Mouse (Mus musculus): Measurements from ENCODE around the gene Cbr2.

The Cbr2 gene

DNA sequence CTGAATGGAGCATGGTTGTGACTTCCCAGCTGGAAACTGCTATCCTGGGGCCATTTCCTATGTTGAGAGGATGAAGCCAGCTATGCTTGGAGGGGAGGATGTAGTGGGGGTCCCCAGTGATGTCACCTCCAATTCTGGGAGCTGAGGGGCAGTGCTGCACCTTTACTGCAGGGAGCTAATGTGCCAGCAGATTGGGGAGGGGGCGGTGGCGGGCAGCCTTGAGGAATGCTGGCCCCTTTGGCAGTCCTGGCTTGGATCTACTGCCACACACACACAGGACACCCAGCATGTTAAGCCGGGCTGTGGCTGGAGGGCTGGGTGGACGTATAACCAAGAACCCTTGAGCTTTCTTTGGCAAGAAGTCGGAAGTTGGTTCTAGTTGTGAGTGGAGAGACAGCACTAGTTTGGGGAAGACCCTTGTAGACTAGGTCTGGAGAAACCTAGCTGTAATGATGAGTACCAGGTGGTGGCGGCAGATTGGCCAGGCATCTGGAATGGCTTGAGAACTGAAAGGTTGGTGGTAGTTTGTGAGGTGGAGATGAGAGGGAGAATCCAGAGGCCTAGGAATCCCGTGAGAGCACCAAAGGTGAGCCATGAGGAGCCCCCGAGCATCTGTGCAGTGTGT, 19.8 kb downstream of the Cbr2 start:
- no peak for DNase-seq (ENCODE audit: low spot score)

DNA sequence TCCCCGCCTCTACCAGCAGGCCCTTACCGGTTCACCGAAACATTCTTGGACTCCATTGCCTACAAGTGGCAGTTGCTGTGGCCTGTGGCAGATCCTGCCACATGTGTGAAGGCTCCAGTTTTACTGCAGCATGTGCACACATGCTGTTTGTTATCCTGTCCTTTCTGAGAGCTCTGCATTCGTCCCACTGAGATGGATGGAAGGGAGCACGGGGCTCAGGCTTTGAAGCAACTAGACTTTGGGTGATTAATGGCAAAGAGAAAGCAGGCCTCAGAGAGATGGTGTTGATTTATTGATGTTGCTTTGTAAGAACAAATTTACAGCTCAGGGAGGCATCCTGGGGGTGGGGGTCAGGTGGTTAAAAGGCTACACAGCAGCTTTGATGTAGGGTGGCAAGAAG, 21.2 kb downstream of the Cbr2 start:
- no peak for DNase-seq (ENCODE audit: low spot score)

DNA sequence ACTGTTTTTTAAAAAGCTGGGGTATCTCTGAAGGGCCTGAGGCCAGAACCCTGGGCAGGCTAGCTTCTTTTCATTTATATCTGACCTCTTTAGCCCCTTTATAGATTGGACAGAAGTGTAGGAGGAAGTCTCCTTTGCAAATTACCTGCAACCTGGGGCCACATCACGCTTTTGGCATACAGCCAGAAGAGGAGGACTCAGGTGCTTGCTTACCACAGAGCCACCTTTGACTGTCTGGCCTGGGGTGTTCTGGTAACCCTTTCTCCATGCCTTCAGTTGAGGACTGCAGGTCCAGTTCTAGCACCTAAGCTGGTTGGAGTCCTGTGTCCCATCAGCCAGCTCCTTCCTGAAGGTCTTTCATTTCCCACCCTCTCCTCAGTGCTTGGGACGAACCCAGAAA, 22.4 kb downstream of the Cbr2 start:
- no peak for DNase-seq (ENCODE audit: low spot score)

DNA sequence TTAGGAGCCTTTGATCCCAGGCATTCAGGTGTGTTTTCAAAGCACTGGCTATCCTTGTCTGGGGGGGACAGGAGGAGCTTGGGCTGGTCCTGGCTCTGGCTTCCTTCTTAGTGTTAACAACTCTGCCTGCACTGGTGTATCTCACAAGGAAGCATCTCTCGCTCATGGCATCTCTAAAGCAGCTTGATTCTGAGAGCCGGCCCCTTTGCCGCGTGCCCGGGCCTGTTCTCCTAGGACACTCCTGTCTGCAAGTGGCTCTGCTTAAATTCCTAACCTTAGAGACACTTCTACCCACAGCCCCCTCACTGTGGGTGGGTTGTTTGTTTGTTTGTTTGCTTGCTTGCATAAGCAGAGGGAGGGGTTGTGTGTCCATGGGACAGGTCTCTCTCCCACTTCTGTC, 23.9 kb downstream of the Cbr2 start:
- no peak for DNase-seq (ENCODE audit: low spot score)

DNA sequence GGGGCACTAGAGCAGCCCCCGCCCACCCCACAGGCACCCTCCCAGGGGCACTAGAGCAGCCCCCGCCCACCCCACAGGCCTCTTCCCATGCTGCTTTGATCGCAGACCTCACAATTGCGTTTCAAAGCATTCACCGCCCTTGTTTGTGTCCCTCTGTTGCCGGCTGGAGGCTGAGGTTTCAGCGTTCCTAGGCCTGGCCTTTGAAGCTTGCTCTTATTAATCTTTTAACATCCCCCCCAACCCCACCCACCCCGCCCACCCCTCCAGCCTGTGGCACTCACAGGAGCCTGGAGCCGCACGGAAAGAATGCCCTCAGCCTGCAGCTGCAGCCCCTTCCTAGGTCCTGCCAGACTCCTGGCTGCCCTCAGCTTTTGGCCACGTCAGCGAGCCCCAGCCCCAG, 24.7 kb downstream of the Cbr2 start:
- no peak for DNase-seq (ENCODE audit: low spot score)

DNA sequence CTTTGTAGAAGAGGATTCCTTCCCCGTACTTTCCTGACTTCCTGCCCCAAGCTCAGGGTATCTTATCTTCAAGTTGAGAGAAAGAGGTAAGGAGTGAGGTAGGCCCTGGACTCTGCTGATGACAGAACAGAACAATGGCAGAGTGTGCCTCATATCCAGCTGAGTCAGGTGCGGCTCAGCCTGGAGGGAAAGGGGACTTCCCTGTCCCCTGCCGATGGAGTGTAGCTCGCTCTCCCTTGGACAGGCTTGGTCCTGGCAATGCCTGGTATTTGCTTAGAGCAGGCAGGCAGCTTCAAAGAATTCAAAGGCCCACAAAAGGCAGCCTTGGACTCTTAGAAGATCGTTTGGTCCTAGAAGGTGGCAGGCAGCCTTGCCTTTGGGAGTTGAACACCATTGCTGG, 25.8 kb downstream of the Cbr2 start:
- no peak for DNase-seq (ENCODE audit: low spot score)

DNA sequence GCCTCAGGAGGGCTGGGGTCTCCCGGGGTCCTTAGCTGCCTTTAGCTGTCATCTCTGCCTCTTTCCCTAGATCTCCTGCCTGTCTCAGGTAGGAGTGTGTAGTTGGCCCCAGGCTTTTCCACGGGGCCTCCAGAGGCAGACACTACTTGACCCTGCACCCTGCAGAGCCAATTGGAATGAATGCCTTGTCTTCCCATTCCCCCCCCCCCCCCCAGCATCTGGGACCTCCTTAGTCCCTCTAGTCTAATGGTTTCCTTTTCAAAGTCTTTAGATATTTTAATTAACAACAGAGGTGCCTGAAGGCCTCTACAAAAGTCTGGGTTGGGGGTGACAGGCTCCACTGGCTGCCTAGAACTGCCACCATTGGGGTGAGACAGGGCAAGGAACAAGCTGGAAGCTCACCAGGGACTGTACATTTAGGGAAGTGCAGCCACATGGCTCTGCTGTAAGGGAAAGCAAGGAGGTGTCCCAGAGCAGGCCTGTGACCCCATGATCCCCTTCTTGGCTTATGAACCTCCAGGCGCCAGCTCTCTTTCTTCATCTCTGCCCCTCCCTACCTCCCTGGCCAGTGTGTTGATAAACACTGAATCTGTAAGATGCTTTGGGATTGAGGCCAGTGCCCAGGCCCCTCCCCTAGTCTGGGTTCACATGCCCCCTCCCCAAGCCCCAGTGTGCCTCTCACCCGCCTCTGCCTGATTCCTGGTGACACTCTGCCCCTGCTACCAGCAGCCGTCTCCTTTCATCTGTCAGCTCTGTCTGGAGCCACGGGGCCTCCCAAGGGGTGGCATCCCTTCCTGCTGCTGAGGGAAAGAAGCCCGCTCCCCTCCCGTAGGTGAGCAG, 27.2 kb downstream of the Cbr2 start:
- DNase-seq (ENCODE audit: low spot score): no peak

DNA sequence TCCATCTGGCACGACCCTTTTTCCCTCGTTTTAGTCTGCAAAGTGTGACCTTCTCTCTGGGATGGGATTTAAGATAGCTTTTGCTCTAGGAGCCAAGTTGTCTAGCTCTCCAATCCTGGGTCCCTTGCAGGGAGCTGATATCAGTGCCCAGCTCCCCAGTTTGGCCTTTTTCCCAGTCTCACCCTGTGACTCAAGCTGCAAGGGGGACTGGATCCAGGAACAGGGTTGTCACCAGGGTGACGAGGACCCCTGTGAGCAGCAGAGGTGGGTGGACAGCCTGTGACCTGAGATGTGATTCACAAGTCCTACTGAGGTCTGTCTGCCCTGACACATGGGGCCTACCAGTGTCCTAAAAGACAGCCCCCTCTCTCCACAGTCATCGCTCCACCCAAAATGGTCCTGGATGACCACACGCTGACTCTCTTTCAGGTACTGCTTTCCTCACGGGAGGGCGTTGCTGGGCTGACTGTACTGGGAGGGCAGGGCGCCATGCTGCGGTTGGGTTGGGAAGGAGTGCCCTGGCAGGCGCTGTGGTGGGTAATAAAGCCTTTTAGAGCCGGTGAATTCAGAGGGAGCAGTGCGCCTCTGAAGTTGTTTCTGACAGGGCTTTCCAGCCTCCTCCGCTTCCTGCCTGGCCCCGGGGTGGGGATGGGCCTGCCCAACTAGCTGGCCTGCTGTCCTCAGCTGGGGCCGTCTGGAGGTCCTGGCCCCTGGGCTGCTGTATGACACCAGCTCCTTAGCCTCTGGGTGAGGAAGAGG, 28.0 kb downstream of the Cbr2 start:
- DNase-seq (ENCODE audit: low spot score): no peak

DNA sequence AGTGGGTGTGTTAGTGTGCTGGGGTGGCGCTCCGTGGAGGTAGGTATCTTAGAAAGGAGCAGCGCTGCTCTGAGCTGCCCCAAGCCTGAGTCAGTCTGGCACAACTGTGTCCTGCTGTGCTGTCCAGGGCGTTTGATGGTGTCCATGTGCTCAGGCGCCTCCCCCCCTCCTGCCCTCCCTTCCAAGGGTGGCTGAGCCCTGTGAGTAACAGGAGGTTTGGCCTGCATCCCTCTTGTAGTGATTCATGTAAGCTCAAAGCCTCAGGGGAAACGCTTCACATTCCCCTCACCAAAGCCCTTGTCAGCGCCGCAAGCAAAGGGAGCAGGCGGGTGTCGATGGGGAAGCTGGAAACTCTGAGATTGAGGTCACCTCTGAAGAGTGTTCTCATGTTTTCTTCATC, 34.2 kb downstream of the Cbr2 start:
- no peak for DNase-seq (ENCODE audit: low spot score)

DNA sequence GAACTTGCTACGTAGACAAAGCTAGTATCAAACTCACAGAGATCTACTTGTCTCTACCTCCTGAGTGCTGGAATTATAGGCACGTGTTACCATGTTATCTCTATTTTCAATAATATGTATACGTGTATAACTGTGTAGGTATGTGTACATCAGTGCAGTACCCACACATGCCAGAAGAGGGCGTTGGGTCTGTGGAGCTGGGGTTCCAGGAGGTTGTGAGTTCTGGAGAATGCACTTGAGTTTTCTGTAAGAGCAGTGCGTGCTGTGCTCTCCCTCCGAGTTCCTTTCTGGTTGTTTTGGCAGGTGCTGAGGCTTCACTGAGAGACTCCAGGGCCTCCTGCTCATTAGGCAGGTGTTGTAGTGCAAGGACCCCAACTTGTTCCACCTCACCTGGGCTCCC, 35.3 kb downstream of the Cbr2 start:
- DNase-seq (ENCODE audit: low spot score): no peak

DNA sequence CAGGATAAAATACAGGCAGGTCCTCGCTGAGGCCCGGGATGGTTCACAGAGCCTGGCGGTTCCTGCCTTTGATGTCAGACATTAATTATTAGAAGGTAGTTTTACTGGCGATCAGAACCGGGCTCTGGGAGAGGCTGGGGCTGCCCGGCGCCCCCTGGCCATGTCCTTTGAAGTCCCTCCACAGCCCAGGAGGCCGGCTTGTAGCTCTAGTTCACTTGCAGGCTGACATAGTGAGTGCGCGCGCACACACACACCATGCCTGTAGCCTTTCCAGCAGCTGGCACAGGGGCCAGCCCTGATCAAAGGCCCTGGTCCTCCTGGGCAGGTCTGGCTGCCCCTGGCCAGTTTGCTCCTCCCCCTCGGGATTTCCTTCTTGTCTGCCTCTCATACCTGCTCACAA, 36.3 kb downstream of the Cbr2 start:
- no peak for DNase-seq (ENCODE audit: low spot score)

DNA sequence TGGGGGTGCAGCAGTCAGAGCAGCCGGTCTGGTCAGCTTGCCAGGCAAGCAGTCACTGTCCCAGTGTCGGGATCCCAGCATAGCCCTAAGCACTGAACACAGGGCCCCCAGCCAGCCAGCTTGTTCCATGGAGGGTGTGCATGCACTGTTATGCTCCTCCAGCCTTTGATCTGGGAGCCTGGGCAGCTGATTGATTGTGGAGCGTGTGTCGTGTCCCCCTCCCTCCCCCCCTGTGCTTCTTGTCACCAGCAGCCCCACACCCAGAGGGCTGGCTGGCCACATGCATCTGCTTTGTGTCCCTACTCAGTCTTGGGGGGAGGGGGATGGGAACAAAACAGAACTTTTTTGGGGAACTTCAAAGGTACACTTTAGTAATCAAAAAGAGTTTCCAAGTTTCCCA, 36.7 kb downstream of the Cbr2 start:
- DNase-seq (ENCODE audit: low spot score): no peak

DNA sequence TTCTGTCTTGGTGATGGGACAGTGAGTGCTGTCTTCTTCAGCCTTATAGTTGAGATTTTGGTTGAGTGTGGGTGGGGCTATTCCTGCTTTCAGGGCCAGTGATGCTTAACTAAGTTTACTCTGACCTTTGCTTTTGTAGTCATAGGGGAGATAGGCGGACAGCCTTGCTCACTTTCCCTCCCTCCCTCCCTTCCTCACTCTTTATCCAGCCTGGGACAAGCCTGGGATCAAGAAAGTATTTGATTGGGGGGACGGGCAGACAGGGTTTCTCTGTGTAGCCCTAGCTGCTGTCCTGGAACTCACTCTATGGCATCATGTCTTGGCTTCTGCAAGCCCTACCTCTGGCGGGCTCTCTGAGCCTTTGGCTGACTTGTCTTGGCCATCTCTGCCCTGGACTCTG, 38.5 kb downstream of the Cbr2 start:
- DNase-seq (ENCODE audit: low spot score): no peak

DNA sequence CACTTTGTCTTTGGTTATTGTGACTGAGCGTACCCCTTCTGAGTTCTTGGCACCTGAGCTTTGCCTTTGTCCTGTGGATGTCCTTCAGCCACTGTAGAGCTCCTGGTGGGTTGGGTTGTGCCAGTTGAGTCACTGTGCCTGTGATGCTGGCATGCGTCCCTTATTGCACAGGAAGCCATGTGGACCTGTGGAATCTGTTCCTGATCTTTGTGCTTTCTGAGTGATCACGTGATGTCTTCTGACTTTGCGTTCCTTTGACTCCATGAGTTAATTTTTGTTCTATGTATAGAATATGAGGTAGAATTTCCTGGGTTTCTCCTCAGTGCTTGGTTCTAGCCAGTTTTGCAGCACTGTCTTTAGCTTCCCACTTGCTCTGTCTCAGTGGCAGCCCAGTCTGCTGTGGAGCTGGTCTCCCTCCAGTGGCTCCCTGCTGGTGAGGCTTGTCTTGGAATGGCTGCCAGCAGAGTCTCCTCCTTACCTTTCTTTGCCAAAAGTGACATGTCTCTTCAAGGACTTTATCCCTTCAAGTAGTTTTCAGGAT, 39.4 kb downstream of the Cbr2 start:
- no peak for DNase-seq (ENCODE audit: low spot score)

DNA sequence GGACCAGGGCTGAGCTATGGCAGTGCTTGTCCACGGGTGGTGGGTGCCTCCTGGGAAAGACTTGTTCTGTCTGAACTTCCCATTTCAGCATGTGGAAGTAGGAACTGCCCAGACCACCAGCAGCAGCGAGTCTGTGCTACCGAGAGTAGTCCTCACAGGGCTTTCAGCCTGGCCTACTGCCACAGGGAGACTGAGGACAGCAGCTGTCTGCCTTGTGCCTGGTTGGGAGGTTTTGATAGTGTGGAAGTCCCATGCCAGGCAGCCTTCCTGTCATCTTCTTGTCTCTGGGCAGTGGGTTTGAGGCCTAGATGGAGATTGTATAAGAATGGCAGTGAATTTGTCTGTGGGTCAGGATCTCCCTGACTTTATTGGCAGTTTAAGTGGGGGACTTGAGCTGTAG, 42.5 kb downstream of the Cbr2 start:
- DNase-seq (ENCODE audit: low spot score): no peak

DNA sequence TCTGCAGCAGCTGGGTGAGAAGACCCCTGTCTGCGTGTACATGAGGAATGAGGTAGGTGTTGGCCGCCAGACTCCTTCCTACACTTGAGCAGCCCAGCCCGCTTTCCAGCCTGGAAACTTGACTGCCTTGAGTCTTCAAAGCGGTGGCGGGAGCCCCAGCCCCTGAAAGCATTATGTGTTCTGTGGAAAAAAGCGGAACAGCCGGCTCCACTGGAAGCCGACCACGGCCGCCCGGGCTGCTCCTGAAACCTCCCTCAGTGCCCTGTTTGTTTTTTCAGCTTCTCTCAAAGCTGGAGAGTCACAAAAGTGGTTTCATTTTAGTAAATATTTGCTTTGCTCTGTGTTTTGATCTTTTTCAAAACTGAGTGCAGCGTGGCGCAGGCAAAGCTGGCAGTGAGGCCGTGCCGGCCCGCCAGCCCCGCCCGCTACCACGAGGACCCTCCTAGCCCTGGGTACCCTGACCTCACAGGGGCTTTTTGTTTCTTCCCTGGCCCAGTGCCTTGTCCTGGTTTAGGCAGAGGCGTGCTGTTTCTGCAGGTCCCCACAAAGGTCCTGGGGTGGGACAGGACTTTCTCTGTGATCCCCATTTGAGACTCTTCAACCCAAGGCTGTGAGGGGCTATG, 45.2 kb downstream of the Cbr2 start:
- DNase-seq (ENCODE audit: low spot score): no peak

DNA sequence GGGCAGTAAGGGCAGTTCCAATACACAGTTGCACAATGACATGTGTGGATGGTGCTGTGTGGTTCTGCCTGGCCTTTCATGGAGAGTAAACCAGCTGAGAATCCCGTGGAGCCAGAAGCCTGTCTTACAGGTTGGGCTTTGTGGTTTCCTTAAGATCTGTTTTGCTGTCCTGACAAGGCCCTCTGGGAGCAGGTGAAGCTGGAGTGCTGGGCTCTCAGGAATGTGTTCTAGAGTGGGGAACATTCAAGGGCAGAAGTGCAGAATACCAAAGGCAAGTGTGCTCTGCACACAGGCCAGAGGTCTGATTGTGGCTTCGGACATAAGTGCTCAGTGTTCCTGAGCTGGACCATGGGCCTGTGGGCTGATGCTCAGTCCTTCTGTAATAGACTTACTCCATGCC, 47.3 kb downstream of the Cbr2 start:
- no peak for DNase-seq (ENCODE audit: low spot score)

DNA sequence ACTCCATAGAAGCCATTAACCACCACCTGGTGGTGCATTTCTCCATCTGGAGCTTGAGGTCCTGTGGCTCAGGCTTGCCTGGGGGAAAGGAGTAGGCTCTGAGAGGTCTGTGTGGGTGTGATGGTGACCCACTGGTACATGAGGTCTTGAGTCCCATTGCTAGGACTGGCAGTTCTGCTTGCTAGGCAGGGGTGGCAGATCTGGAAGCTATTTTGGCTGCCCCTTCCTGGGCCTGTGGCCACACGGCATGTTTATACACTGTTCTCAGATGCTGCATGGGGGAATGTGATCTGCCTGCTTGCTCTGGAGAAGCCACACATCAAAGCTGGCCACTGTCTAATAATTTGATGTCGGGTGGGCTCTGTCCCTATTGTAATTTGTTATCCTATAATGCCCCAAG, 47.8 kb downstream of the Cbr2 start:
- no peak for DNase-seq (ENCODE audit: low spot score)

DNA sequence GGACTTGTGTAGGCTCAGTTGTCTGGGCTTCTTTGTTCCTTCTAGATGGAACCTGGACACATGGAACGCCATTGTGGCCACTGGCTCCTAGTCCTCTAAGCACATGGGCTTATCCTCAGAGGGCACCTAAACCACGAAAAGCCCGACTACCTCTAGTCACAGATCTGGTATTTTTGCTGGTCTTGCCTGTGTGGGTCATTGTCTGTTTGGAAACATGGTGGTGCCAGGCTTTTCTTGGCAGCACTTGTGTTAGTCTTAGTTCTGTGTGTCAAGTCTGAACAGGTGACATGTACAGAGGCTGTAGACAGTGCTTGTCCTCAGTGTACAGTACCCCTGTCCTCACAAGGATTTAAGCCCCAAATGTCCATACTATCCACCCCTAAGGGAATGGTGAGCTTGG, 48.4 kb downstream of the Cbr2 start:
- DNase-seq (ENCODE audit: low spot score): no peak

DNA sequence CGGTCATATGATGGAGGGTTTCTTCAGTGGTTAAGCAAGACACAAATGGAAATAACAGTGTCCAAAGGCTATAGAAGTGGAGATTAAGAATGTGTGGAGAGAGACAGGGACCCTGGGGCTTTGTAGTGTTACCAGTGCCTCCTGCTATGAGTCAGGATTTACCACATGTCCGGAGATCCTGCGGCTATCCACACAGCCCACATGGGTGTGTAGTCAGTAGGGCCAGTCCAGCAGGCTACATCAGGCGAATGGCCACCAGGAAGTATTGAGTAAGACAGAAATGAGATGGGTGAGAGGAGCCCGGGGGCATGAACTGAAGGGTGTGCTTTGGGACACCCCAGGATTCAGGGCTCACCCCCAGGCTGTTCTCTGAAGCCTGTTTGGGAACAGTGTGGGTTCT, 49.2 kb downstream of the Cbr2 start:
- DNase-seq (ENCODE audit: low spot score): no peak

DNA sequence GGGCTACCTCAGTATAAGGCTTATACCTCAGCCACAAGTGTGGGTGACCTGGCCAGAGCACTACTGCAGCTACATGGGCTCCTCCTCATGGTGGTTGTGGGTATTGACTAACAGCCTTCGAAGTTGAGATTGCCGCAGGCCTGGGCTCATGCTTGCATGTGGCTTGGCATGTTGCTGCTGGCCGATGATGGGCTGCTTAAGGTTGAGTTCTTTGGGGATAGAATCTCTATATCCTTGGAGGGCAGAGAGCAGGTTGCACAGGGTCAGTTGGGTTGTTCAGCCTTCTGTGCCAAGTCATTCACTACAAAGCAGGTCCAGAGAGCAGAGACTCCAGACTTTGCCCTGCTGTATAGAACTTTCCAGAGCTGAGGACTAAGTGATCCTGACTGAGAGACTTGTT, 52.0 kb downstream of the Cbr2 start:
- DNase-seq (ENCODE audit: low spot score): no peak
